Mouse (Mus musculus) heart, postnatal 0 days (tissue): ENCODE measurements around the gene Olfr975.

Experiments
- CTCF ChIP-seq: IDR thresholded peaks from 2 replicates; pipeline ENCODE4 v1.5.1; 2016; ENCODE audit warnings: antibody characterized with exemption, control low read depth, low read depth
- EP300 ChIP-seq: IDR thresholded peaks from 2 replicates; pipeline ENCODE4 v1.6.1; 2016; ENCODE audit warnings: antibody characterized with exemption, low read depth

GRCm38 (mm10) chr9:39905106-39905505 lies 46.7 kb downstream of the Olfr975 start:
- TF ChIP-seq CTCF (no peak), EP300 (no peak)
